ENCODE assay signal across 22 mouse cellular contexts in genomic region chr16:44662966-44663600, GRCm38 (mm10).
DNase-seq lines count a peak whose midpoint lies in the region; ATAC-seq and TF ChIP-seq lines count a peak whose summit lies in the region.
"Had no signal": no experiment of that assay in that cellular context is flagged by ENCODE, and none has a peak within 500 bp of the region (broad histone marks: within the 10 kb centered on the region; RNA-seq: fewer than 3 reads in every experiment).

No protein-coding gene starts in this region.

- 62% methylated on average over 6 of the region's 6 CpGs for WGBS in embryonic facial prominence, embryonic 10.5 days
- WGBS in forebrain, embryonic 14.5 days, result 15% methylated on average over 6 of the region's 6 CpGs
- 45% methylated on average over 6 of the region's 6 CpGs for WGBS in limb, embryonic 14.5 days

- no peak overlapping the region for H3K4me3 ChIP-seq in embryonic facial prominence, embryonic 10.5 days
- H3K4me3 ChIP-seq in forebrain, embryonic 14.5 days (ENCODE audit: low read depth, low read length), result peak overlapping the region; percentile 16; the same call in 1 of the 2 replicates
- no peak overlapping the region for H3K4me3 ChIP-seq in limb, embryonic 14.5 days (replicated peaks; ENCODE audit: low read length)
- H3K4me3 ChIP-seq: kidney, embryonic 15.5 days; neural tube, embryonic 12.5 days had no signal

- ATAC-seq in forebrain, embryonic 14.5 days, result 0 out of 2 replicates have a peak, but pooled peaks have one; percentile 7
- ATAC-seq in limb, embryonic 14.5 days (ENCODE audit: low FRiP score, low read depth), result no peak
- ATAC-seq: hindbrain, postnatal 0 days; intestine, embryonic 16.5 days; Patski had no signal

- peaks cover 22% of the 10 kb centered on the region for H3K27me3 ChIP-seq in embryonic facial prominence, embryonic 10.5 days (replicated peaks; ENCODE audit: low read depth, poor library complexity, severe bottlenecking)
- H3K27me3 ChIP-seq in forebrain, embryonic 14.5 days (replicated peaks; ENCODE audit: control insufficient read depth, insufficient read depth, low read length), result no peaks in the 10 kb centered on the region
- H3K27me3 ChIP-seq in limb, embryonic 14.5 days (ENCODE audit: control insufficient read depth, insufficient read depth, low read length), result no peaks in the 10 kb centered on the region
- H3K27me3 ChIP-seq: kidney, embryonic 15.5 days; neural tube, embryonic 12.5 days had no signal

- H3K4me2 ChIP-seq in forebrain, embryonic 14.5 days (ENCODE audit: low read length), result peak overlapping the region; percentile 42
- H3K4me2 ChIP-seq in limb, embryonic 14.5 days (replicated peaks; ENCODE audit: low read depth, low read length, severe bottlenecking), result no peak overlapping the region; the same call in 1 of the 2 replicates
- H3K4me2 ChIP-seq: heart, embryonic 11.5 days; kidney, embryonic 15.5 days; neural tube, embryonic 12.5 days had no signal

- no peaks in the 10 kb centered on the region for H3K9me3 ChIP-seq in embryonic facial prominence, embryonic 10.5 days
- H3K9me3 ChIP-seq in forebrain, embryonic 14.5 days (replicated peaks; ENCODE audit: control insufficient read depth, low read length), result no peaks in the 10 kb centered on the region
- H3K9me3 ChIP-seq in limb, embryonic 14.5 days (ENCODE audit: control insufficient read depth, low read length), result no peaks in the 10 kb centered on the region
- H3K9me3 ChIP-seq: kidney, embryonic 15.5 days; neural tube, embryonic 12.5 days had no signal

- 0 out of 2 replicates have a peak overlapping the region, but pooled peaks have one; percentile 4 for H3K27ac ChIP-seq in embryonic facial prominence, embryonic 10.5 days (replicated peaks)
- peak overlapping the region; percentile 79 for H3K27ac ChIP-seq in forebrain, embryonic 14.5 days (ENCODE audit: low read depth, low read length)
- peak overlapping the region; percentile 14 for H3K27ac ChIP-seq in limb, embryonic 14.5 days (replicated peaks; ENCODE audit: low read depth, low read length)
- H3K27ac ChIP-seq: hindbrain, postnatal 0 days; kidney, embryonic 15.5 days; neural tube, embryonic 12.5 days; stomach, postnatal 0 days had no signal

- intact Hi-C loops in left cerebral cortex, postnatal 10 days (cut with DNase I), result no loop called here

- H3K36me3 ChIP-seq in embryonic facial prominence, embryonic 10.5 days (replicated peaks), result no peaks in the 10 kb centered on the region
- H3K36me3 ChIP-seq in forebrain, embryonic 14.5 days (ENCODE audit: control insufficient read depth, insufficient read depth, low read length), result no peaks in the 10 kb centered on the region
- H3K36me3 ChIP-seq in limb, embryonic 14.5 days (ENCODE audit: control insufficient read depth, insufficient read depth, low read length), result no peaks in the 10 kb centered on the region
- H3K36me3 ChIP-seq: kidney, embryonic 15.5 days; neural tube, embryonic 12.5 days had no signal

- peak; percentile 19 for DNase-seq in heart, adult 11 months
- DNase-seq in heart, adult 18-20 months, result no peak
- no peak for DNase-seq in embryonic facial prominence, embryonic 10.5 days (ENCODE audit: low spot score)
- peak; percentile 59 for DNase-seq in forebrain, embryonic 14.5 days (ENCODE audit: low spot score)
- DNase-seq in limb, embryonic 14.5 days (ENCODE audit: low spot score), result no peak
- no peak for DNase-seq in left cerebral cortex, adult 18-20 months (ENCODE audit: low spot score in 2 of 2)
- no peak for DNase-seq in left cerebral cortex, postnatal 10 days (ENCODE audit: extremely low spot score in 1 of 2, low spot score in 2 of 2)
- DNase-seq: adrenal gland, postnatal 36 days; cerebellum, adult 11 months; cerebellum, adult 9-11 months; kidney, postnatal 36 days; lung, postnatal 4 days; right cerebral cortex, postnatal 14 days; thymus, adult 2 months; thymus, postnatal 4 days had no signal

- peak overlapping the region; percentile 44; the same call in 1 of the 2 replicates for H3K9ac ChIP-seq in forebrain, embryonic 14.5 days (ENCODE audit: low read length)
- H3K9ac ChIP-seq in limb, embryonic 14.5 days (ENCODE audit: low read depth, low read length, severe bottlenecking), result no peak overlapping the region
- H3K9ac ChIP-seq: kidney, embryonic 15.5 days; neural tube, embryonic 12.5 days had no signal

- H3K4me1 ChIP-seq in embryonic facial prominence, embryonic 10.5 days, result peaks cover 39% of the 10 kb centered on the region
- H3K4me1 ChIP-seq in forebrain, embryonic 14.5 days (ENCODE audit: control insufficient read depth, insufficient read depth, low read length), result peaks cover 38% of the 10 kb centered on the region
- H3K4me1 ChIP-seq in limb, embryonic 14.5 days (ENCODE audit: control insufficient read depth, insufficient read depth, low read length), result peaks cover 61% of the 10 kb centered on the region

- TF ChIP-seq POLR2A in limb, embryonic 14.5 days (IDR thresholded peaks at IDR 0.05; ENCODE audit: borderline replicate concordance, extremely low read depth, insufficient read depth, insufficient read length), result no peak

Comparison
In these comparisons a context has a peak if more than half of its experiments do, and no peak if none do; other contexts are left out.
1. DNase-seq: peak in heart, adult 11 months (single experiment) and forebrain, embryonic 14.5 days (single experiment); none in heart, adult 18-20 months (0 of 2), embryonic facial prominence, embryonic 10.5 days (single experiment), limb, embryonic 14.5 days (single experiment), left cerebral cortex, adult 18-20 months (0 of 2) and left cerebral cortex, postnatal 10 days (0 of 2).
2. H3K27ac ChIP-seq: peak in every context shown above with its lines; median percentile 79 in forebrain, embryonic 14.5 days; 14 in limb, embryonic 14.5 days; 4 in embryonic facial prominence, embryonic 10.5 days.